Mouse (Mus musculus) brain, embryonic 14.5 days (tissue): ENCODE measurements around the gene Pla2g2c.

Source experiments
- CTCF ChIP-seq: fragments of 200-500 bp; IDR thresholded peaks from 2 replicates; pipeline ENCODE4 v1.5.1; 2012; ENCODE audit warnings: inconsistent platforms, mild to moderate bottlenecking, moderate library complexity, borderline replicate concordance; ENCODE audit not compliant: insufficient read depth, insufficient read length; ENCODE audit errors: extremely low read depth
- POLR2A ChIP-seq: fragments of 200-500 bp; IDR thresholded peaks from 2 replicates; pipeline ENCODE4 v1.6.1; 2012; ENCODE audit warnings: mild to moderate bottlenecking, inconsistent platforms, borderline replicate concordance; ENCODE audit not compliant: poor library complexity, insufficient read depth, insufficient read length, severe bottlenecking; ENCODE audit errors: extremely low read depth

DNA sequence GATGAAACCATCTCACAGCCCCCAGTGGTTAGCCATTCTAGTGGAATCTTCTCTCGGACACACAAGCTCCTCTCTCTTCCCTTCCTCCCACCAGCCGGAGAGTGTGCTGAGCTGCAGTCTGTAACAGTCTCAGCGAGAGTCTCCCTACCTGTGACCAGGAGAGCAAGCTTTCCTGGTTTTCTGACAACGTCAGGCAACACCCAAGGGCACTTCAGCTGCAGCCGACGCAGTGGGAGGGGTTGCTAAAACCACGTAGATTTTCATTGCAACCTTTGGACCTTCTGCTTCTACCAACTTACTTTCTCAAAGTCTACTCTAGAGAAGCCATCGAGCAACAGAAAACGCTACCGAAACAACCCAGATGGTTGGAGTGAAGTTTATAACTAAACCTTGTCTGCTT lies 47.4 kb downstream of the Pla2g2c start:
- TF ChIP-seq CTCF = no peak
- no peak for TF ChIP-seq POLR2A
